Mouse (Mus musculus) cerebellum, adult 2 months (tissue): ENCODE measurements around the gene Usp8.

Source experiments
- CTCF ChIP-seq: fragments of 200-500 bp; IDR thresholded peaks from 2 replicates; pipeline ENCODE4 v1.5.1; 2011; ENCODE audit warnings: low read depth, mild to moderate bottlenecking, control low read depth, low read length, moderate library complexity, borderline replicate concordance; ENCODE audit not compliant: insufficient read depth
- POLR2A ChIP-seq: fragments of 200-500 bp; IDR thresholded peaks from 2 replicates; pipeline ENCODE4 v1.6.1; 2011; ENCODE audit warnings: low read length, control low read depth, borderline replicate concordance; ENCODE audit not compliant: insufficient read depth

GRCm38 (mm10) chr2:126708361-126708760 is 1.2 kb downstream of the Usp8 start:
- TF ChIP-seq CTCF (no peak), POLR2A (no peak)
